Mouse (Mus musculus) CD4-positive, CD25-positive, alpha-beta regulatory T cell, adult 9 weeks (primary cell): Measurements from ENCODE around the gene Grm2. TPM values are rescaled to one million over a fixed set of nuclear protein-coding genes. Genes with fewer than 3 reads are reported as not detected.

Source experiments
- polyA plus RNA-seq: library from polyadenylated mRNA; unstranded; fragments of 100-300 nt; shearing (Covaris generic); gene quantifications from one replicate; pipeline ENCODE4 v1.2.1, GENCODE M21; 2017

Grm2 gene
- not detected for polyA plus RNA-seq

GRCm38 (mm10) chr9:106655884-106656720 is at the start of gene Grm2:
Gene Grm2, minus strand, starts transcription at chr9:106656082.

DNA sequence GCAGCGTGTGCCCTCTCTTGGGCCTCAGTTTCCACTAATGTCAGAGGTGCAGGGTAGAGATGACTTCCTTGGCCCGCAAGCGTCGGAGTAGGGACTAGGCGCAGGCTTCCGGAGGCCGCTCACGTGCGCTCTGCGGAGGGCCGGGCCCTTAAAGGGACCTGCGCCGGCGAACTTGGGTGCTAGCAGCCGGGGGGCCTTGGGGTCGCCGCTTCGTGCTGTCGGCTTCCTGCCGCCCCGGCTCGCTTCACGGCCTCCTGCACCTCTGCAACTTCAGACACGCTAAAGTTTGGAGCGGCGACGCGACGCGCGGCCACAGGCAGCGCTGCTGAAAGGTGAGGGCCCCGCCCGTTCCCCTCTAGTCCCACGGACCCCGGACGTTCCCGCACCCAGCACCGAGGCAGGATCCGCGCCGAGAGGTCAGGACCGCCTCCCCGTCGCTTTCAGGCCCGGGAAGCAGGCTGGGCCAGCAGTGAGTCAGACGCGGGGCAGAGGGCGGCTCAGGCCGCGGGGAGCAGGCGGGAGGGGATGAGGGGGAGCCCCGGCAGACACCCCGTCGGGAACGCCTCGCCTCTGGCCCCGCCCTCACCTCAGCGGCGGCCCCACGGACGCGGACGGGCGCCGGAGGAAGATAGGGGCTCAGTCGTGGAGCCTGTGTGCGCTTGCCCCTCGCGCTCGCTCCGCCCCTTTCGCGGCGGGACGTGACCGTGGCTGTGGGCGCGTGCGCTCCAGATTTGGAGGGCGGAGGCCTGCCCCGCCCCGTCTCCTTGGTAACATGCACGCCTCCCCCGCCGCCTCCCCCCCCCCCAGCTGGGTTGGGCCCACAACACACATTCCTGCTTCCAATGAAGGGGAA is 29.6 kb upstream of the Grm2 start, which contains the start of gene Tex264:
TSS of gene Tex264 (minus strand) at position 679 of the 853 bp plus-strand sequence.

GRCm38 (mm10) chr9:106626282-106626681 is 29.6 kb downstream of the Grm2 start, which contains the start of gene Iqcf6:
Gene Iqcf6, plus strand, starts transcription at chr9:106626582.

Other genes starting within 250 kb of the Grm2 start
- gene Rpl29, start 226.6 kb downstream of the Grm2 start, polyA plus RNA-seq = 892 TPM
- gene Acy1, start 217.8 kb downstream of the Grm2 start, polyA plus RNA-seq = 23.3 TPM
- gene Abhd14b, start 208.6 kb downstream of the Grm2 start, polyA plus RNA-seq = 15.2 TPM
- gene Abhd14a, start 208.4 kb downstream of the Grm2 start, polyA plus RNA-seq = 17.7 TPM
- 13.3 TPM for gene Pcbp4, start 202.8 kb downstream of the Grm2 start, polyA plus RNA-seq
- not detected for gene Gpr62, start 190.1 kb downstream of the Grm2 start, polyA plus RNA-seq
- 91.7 TPM for gene Rrp9, start 180.1 kb downstream of the Grm2 start, polyA plus RNA-seq
- 73.6 TPM for gene Parp3, start 179.1 kb downstream of the Grm2 start, polyA plus RNA-seq
- not detected for gene Iqcf1, start 156.1 kb downstream of the Grm2 start, polyA plus RNA-seq
- gene Iqcf5, start 141.5 kb downstream of the Grm2 start, polyA plus RNA-seq = not detected
- gene Iqcf3, start 94.5 kb downstream of the Grm2 start, polyA plus RNA-seq = not detected
- not detected for gene Iqcf4, start 85.1 kb downstream of the Grm2 start, polyA plus RNA-seq
- not detected for gene Iqcf6, start 29.5 kb downstream of the Grm2 start, polyA plus RNA-seq
- 76.0 TPM for gene Tex264, start 29.8 kb upstream of the Grm2 start, polyA plus RNA-seq
- 3.8 TPM for gene Rad54l2, start 133.1 kb upstream of the Grm2 start, polyA plus RNA-seq
- 59.9 TPM for gene Dcaf1, start 165.8 kb upstream of the Grm2 start, polyA plus RNA-seq
- 1.6 TPM for gene Rbm15b, start 231.3 kb upstream of the Grm2 start, polyA plus RNA-seq
- gene Manf, start 235.9 kb upstream of the Grm2 start, polyA plus RNA-seq = 119 TPM